Mouse (Mus musculus) mammary gland, adult 2 months (tissue): Measurements from ENCODE around the gene Ckap2. TPM values are rescaled to one million over a fixed set of nuclear protein-coding genes. Genes with fewer than 3 reads are reported as not detected.

Source experiments
- polyA plus RNA-seq: library from polyadenylated mRNA; depleted of rRNA; stranded (reverse); fragments of >200 nt; gene quantifications from 2 replicates; pipeline ENCODE4 v1.2.3, GENCODE M21; 2012; ENCODE audit warnings: low replicate concordance; rRNA removed

The Ckap2 gene
- polyA plus RNA-seq, result 0.46 and 0.57 TPM in 2 replicates

DNA sequence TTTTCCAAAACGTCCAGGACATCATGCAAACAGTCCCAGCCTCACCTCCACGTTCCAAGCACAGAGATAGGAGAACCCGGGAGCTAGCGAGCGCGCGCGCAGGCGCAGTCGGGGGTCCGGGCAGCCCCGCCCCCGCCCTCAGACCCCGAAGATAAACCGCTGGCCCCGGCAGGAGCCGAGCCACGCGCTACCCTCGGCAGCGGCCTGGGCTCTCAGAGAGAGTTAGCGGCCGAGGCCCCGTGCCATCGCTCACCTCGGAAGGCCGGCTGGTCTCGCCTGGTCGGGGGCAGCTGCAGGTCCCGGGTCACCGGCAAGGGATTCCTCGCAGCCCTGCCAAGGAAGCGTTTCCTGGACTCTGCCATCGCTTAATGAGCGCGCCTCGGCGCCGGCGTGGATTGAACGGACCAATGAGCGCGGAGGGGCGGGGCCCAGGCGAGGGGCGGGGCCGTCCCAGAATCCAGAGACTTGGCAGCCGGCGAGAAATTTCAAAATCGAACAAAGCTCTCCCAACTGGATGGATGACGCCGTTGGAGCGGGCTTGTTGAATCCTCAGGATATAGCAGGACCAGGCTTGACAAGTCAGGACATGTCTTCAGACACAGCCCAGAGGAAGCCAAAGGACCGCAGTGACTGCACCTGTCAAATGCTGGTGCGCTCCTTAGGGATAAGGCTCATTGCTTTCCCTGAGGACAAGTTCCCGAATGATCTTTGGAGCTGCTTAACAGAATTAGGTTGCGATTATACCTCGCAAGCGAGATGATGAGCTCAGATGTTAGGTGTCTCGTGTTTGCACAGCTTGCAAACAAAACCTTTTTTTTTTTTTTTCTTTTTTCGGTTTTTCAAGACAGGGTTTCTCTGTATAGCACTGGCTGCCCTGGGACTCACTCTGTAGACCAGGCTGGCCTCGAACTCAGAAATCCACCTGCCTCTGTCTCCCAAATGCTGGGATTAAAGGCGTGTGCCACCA is at the start of gene Ckap2:
Gene Ckap2 (minus strand): TSS at position 389 of the 967 bp plus-strand sequence.

DNA sequence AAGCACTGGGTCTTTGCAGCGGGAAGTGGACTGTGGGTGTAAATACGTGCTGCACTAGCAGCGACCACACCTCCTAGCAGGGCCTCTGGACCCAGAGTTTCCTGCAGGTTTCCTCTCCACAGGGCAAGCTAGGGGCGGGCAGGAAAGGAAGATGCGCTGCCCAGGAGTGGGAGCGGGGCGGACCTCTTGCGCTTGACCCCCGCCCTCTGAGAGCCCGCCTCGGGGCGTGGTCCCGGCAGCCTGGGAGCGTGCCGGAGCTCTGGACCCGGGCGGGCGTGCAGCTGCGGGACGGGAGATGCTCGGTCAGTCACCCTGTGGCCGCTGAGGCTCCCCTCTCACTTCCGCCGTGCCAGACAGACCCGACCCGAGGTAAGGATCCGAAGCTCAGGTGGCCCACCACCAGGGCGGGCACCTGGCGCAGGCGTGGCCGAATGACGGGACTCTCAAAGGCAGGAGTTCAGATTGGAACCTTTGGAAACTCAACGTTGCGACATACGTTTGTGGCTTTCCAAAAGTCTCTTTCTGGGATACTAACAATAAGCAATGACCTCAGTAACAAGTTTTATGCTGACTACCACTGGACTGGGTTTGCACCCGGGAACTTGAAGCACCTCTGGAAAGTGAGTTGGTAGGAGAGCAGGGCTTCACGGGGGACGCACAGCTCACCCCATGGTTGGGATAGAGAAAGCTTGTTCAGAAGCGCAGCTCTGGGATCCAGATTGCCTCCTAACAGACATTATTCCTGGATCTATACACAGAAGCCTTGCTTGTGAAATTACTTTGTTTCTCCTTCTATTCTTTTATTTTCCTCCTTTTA is 41.6 kb upstream of the Ckap2 start, which contains the start of gene Thsd1:
Gene Thsd1 (plus strand): TSS at position 253 of the 817 bp plus-strand sequence.

DNA sequence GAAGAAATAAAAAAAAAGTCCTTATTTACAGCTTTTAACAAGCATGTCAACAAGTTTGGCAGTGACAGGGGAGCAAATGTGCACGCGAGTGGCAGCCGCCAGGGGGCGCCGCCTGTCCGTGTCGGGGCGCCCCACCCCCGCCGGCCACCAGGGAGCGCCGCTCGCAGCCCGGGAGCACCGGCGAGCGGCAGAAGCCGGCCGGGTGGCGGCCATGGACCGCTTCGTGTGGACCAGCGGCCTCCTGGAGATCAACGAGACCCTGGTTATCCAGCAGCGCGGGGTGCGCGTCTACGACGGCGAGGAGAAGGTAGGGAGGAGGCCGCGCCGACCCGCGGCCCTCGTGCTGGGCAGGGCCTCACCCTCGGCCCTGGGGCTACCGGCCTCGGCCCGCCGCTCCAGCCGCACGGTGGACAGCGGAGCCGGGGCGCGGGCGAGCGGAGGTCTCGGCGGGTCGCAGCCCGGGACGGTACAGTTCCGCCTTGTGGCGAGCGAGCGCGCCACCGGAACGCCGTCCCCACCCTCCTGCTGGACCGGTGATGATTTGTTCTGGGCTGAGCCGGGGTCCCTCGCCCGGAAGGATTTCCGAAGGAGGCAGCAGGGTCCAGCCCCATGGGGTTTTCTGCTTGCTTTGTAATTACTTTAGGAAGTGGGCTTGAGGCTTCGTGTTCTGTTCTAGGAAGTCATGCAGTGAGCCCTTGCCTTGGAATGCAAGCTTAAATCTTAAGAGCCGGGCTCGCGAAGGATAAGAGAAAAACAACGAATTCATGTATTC is 7.2 kb upstream of the Ckap2 start, which contains the start of gene Vps36:
Gene Vps36 (plus strand): TSS at position 150 of the 772 bp plus-strand sequence.

DNA sequence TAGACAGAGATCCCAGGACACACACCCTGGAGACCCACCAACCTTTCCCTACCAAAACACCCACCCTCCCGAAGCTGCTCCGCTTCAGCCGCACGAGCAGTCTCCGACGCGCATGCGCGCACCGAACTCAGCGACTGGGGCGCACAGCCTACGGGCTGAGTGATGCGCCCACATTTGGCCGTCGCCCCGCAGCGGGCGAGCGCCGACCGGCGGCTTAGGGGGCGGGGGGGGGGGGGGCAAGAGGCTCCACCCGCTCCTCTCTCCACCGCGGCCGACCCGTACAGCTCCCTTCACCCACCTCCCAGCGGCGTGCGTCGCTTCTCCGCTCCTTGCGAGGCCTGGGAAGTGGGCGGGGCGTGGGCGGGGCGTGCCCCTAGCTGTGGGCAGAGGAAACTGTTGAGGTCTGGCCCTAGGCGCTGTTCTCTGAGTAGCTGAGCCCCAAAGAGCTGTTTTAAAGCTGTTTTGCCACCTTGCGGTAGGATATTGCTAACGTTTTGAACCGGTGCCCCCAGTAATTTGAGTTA is 19.5 kb downstream of the Ckap2 start, which contains the start of gene Nek3:
Gene Nek3 (minus strand): TSS at position 356 of the 524 bp plus-strand sequence.

DNA sequence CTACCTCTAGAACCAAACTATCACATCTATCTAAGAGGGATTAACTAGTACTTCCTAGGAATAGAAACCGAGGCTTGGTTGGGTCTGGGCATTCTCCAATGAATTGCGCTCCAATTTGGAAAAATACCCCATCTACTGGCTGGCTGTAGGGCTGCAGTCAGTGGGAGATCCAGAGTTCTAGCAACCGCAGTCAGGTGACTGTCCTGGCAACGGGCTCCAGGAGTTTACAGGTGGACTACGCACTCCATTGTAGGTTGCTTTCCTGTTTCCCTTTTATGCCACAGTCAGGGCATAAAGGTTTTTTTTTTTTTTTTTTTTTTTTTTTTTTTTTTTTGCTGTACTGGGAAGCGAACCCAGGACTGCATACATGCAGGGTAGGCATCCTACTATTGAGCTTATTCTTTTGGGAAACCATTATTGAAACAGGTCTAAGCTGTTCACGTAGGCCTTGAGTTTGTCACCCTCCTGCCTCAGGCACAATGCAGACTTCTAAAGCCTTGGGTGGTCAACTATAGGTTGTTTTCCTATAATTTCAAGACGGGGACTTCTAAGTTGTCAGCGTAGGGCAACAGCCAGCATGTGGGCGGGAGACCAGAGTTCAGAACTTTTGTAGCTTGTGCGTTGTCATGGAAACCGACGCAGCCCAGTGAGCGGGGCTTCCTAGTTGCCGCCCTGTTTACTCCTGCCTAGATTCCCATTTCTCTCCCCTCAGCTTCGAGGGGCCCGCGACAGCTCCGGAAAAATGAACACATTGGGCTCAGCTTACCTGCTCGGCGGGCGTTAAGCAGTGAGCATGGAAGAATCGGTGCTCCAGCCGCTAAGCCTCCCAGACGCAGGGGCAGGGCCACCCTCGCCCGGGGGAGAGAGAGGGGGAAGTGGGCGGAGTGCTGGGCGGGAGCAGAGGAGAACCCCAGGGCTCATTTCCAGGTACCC is 61.1 kb downstream of the Ckap2 start, which contains the start of gene Nek5:
Gene Nek5 (minus strand): TSS at position 834 of the 933 bp plus-strand sequence.

Other genes starting within 250 kb of the Ckap2 start
- not detected in 2 replicates for gene Defb35, start 247.5 kb downstream of the Ckap2 start, polyA plus RNA-seq
- gene Defb13, start 239.1 kb downstream of the Ckap2 start, polyA plus RNA-seq, result not detected in 2 replicates
- gene Fam90a1a, start 227.1 kb downstream of the Ckap2 start, polyA plus RNA-seq, result 0.72 and 1.5 TPM in 2 replicates
- not detected in 2 replicates for gene Ccdc70, start 216.0 kb downstream of the Ckap2 start, polyA plus RNA-seq
- 0.09 and 0.10 TPM in 2 replicates for gene Atp7b, start 125.5 kb downstream of the Ckap2 start, polyA plus RNA-seq
- 2.2 and 7.4 TPM in 2 replicates for gene Alg11, start 125.1 kb downstream of the Ckap2 start, polyA plus RNA-seq
- 0.05 and 0.22 TPM in 2 replicates for gene Nek5, start 60.8 kb downstream of the Ckap2 start, polyA plus RNA-seq
- 0.56 and 1.0 TPM in 2 replicates for gene Nek3, start 19.4 kb downstream of the Ckap2 start, polyA plus RNA-seq
- gene Vps36, start 7.0 kb upstream of the Ckap2 start, polyA plus RNA-seq, result 6.2 and 13.8 TPM in 2 replicates
- 5.5 and 7.2 TPM in 2 replicates for gene Thsd1, start 41.5 kb upstream of the Ckap2 start, polyA plus RNA-seq
- 0.06 TPM in 1 of 2 replicates, not detected in the other for gene Tpte, start 97.6 kb upstream of the Ckap2 start, polyA plus RNA-seq
- 3.7 and 4.6 TPM in 2 replicates for gene Slc25a15, start 212.8 kb upstream of the Ckap2 start, polyA plus RNA-seq
- 2.8 and 5.5 TPM in 2 replicates for gene Mrps31, start 225.5 kb upstream of the Ckap2 start, polyA plus RNA-seq